Mouse (Mus musculus) bone marrow, adult 2 months (tissue): Measurements from ENCODE around the gene Slc2a9. TPM values are rescaled to one million over a fixed set of nuclear protein-coding genes. Genes with fewer than 3 reads are reported as not detected.

Experiments used
- H3K27ac ChIP-seq: fragments of 200-500 bp; 2 replicates; pipeline ENCODE4 v1.5.1; 2012; ENCODE audit warnings: low read depth, mild to moderate bottlenecking, control low read depth, inconsistent platforms, low read length; ENCODE audit not compliant: control insufficient read depth, poor library complexity, insufficient read depth
- H3K4me1 ChIP-seq: fragments of 200-500 bp; 2 replicates; pipeline ENCODE4 v1.6.1; 2011; ENCODE audit warnings: low read length; ENCODE audit not compliant: control insufficient read depth, insufficient read depth
- H3K4me3 ChIP-seq: fragments of 200-500 bp; replicated peaks from 2 replicates; pipeline ENCODE3; 2011; ENCODE audit warnings: mild to moderate bottlenecking, low read depth, low read length, control low read depth; ENCODE audit not compliant: control insufficient read depth
- CTCF ChIP-seq: fragments of 200-500 bp; IDR thresholded peaks from 2 replicates; pipeline ENCODE4 v1.5.1; 2011; ENCODE audit warnings: low read length, control low read depth; ENCODE audit not compliant: control insufficient read depth, insufficient read depth
- POLR2A ChIP-seq: fragments of 200-500 bp; IDR thresholded peaks from 2 replicates; pipeline ENCODE4 v1.6.1; 2011; ENCODE audit warnings: low read depth, mild to moderate bottlenecking, control low read depth, low read length, borderline replicate concordance; ENCODE audit not compliant: control insufficient read depth
- whole genome bisulfite sequencing: fragments of 180-500 bp; shearing (Covaris S2); methylation state at CpG from one replicate; pipeline ENCODE4 v1.1.7; 2018; 5-methylcytosine and 5-hydroxymethylcytosine counted together
- polyA plus RNA-seq: library from polyadenylated mRNA; stranded (reverse); fragments of >200 nt; gene quantifications from 2 replicates; pipeline ENCODE4 v1.2.4, GENCODE M21; 2011; ENCODE audit warnings: low replicate concordance; ENCODE audit not compliant: missing spikeins, insufficient read depth, insufficient read length

Gene Slc2a9
- polyA plus RNA-seq, 1 experiment: 11.1 TPM

GRCm38 (mm10) chr5:38403612-38404011, 99.3 kb downstream of the Slc2a9 start:
- 66% methylated on average over 3 of the region's 3 CpGs for WGBS
- Histone ChIP-seq H3K27ac (no peak overlapping the region), H3K4me3 (no peak overlapping the region), H3K4me1 (peaks cover 1% of the 10 kb centered on the region; the same call in 1 of the 2 replicates)
- TF ChIP-seq POLR2A (no peak), CTCF (no peak)

DNA sequence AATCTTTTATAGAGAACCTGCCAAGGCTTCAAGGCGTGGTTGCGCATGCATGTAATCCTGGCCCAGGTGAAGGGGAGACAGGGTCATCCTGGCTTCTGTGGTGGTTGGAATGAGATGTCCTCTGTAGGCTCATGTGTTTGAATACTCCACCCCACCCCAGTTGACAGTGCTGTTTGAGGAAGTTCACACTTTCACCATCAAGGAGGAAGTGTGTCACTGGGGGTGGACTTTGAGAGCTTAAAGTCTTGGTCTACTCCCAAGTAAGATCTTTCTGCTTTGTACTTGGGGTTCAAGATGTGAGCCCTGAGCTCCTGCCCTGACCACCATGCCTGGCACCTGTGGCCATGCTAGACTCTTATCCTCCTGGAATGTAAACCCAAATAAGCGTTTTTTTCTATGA, 100.7 kb downstream of the Slc2a9 start:
- 82% methylated on average over 3 of the region's 3 CpGs for WGBS
- peak overlapping the region; percentile 66; the same call in 1 of the 2 replicates for H3K27ac ChIP-seq
- H3K4me1 ChIP-seq: peaks cover 1% of the 10 kb centered on the region; the same call in 1 of the 2 replicates
- TF ChIP-seq CTCF (no peak), POLR2A (no peak)
- no peak overlapping the region for H3K4me3 ChIP-seq

- no peak for TF ChIP-seq CTCF
- no peak overlapping the region for H3K27ac ChIP-seq
- no peak overlapping the region for H3K4me3 ChIP-seq
- 58% methylated on average over 2 of the region's 2 CpGs for WGBS
- no peaks in the 10 kb centered on the region for H3K4me1 ChIP-seq
These were observed 114.1 kb downstream of the Slc2a9 start for GRCm38 (mm10) chr5:38388857-38389256.

GRCm38 (mm10) chr5:38388420-38388823, 114.5 kb downstream of the Slc2a9 start:
- 68% methylated on average over 10 of the region's 10 CpGs for WGBS
- Histone ChIP-seq H3K4me1 (no peaks in the 10 kb centered on the region), H3K27ac (no peak overlapping the region), H3K4me3 (no peak overlapping the region)
- TF ChIP-seq POLR2A (no peak), CTCF (no peak)

DNA sequence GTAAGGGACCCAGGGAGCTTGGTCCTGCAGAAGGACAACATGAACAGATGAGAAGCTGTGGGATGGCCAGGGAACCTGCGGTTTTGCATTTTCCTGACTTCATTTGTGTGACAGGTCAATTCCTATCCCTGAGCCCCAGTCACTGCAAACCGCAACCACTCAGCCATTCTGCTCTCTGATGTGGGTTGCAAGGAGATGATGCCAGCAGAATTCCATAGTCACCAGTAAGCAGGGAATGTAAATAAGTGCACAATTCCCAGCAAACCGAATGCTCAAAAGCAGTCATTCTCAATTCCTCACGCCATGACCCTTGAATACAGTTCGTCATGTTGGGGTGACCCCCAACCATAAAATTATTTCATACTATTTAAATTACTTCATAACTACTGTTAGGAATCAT, 123.0 kb downstream of the Slc2a9 start:
- Histone ChIP-seq H3K4me1 (no peaks in the 10 kb centered on the region), H3K27ac (no peak overlapping the region), H3K4me3 (no peak overlapping the region)
- TF ChIP-seq CTCF: no peak
- TF ChIP-seq POLR2A: no peak
- WGBS: 86% methylated on average over 5 of the region's 5 CpGs

- no peak overlapping the region for H3K4me3 ChIP-seq
- TF ChIP-seq POLR2A: no peak
- TF ChIP-seq CTCF: no peak
- no peak overlapping the region for H3K27ac ChIP-seq
- no peaks in the 10 kb centered on the region for H3K4me1 ChIP-seq
- WGBS: 68% methylated on average over 5 of the region's 5 CpGs
These were observed 130.6 kb downstream of the Slc2a9 start for GRCm38 (mm10) chr5:38372369-38372768.

- no peak overlapping the region for H3K27ac ChIP-seq
- 92% methylated on average over 1 of the region's 1 CpGs for WGBS
- no peaks in the 10 kb centered on the region for H3K4me1 ChIP-seq
- no peak overlapping the region for H3K4me3 ChIP-seq
- TF ChIP-seq POLR2A: no peak
These were observed 131.6 kb downstream of the Slc2a9 start for GRCm38 (mm10) chr5:38371308-38371707.

- H3K27ac ChIP-seq: no peak overlapping the region
- H3K4me3 ChIP-seq: no peak overlapping the region
- H3K4me1 ChIP-seq: no peaks in the 10 kb centered on the region
- TF ChIP-seq CTCF (no peak), POLR2A (no peak)
- 33% methylated on average over 18 of the region's 18 CpGs for WGBS
These were observed 136.1 kb downstream of the Slc2a9 start for GRCm38 (mm10) chr5:38366650-38367470.

DNA sequence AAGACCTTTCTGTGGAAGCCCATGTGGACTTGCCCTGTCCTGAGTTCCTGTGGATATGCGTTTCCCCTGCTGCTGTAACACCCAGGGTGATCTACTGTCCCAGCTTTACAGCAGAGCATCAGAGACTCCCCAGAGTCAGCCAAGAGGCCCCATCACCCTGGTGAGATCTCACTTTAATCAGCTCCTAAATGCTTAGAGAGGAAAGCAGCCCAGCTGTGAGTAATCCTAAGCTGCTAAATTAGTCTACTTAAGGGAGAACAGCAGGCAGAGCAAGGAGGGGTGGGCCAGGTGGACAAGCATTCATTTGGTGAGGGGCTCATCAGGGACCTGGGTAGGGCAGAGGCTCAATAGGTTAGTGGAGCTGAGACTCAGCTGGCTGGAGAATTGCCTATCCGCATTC, 137.4 kb downstream of the Slc2a9 start:
- H3K4me1 ChIP-seq: no peaks in the 10 kb centered on the region
- no peak overlapping the region for H3K4me3 ChIP-seq
- no peak overlapping the region for H3K27ac ChIP-seq
- no peak for TF ChIP-seq CTCF
- TF ChIP-seq POLR2A: no peak
- 82% methylated on average over 2 of the region's 2 CpGs for WGBS
